ENCODE assay signal across 24 mouse cellular contexts in genomic region chr5:77132457-77133135, GRCm38 (mm10). TPM values are rescaled to one million over a fixed set of nuclear protein-coding genes. Genes with fewer than 3 reads are reported as not detected.
DNase-seq lines count a peak whose midpoint lies in the region; ATAC-seq and TF ChIP-seq lines count a peak whose summit lies in the region.
"Had no signal": no experiment of that assay in that cellular context is flagged by ENCODE, and none has a peak within 500 bp of the region (broad histone marks: within the 10 kb centered on the region; RNA-seq: fewer than 3 reads in every experiment).

No protein-coding gene starts in this region.

- WGBS in liver, adult 2 months, result 22% methylated on average over 2 of the region's 2 CpGs
- 84% methylated on average over 2 of the region's 2 CpGs for WGBS in forebrain, embryonic 12.5 days

- no peaks in the 10 kb centered on the region for H3K36me3 ChIP-seq in liver, adult 2 months (ENCODE audit: control insufficient read depth, insufficient read depth, low read length)
- H3K36me3 ChIP-seq in forebrain, embryonic 12.5 days (replicated peaks), result no peaks in the 10 kb centered on the region
- H3K36me3 ChIP-seq: forebrain, embryonic 10.5 days; G1E; intestine, embryonic 15.5 days; liver, embryonic 13.5 days; midbrain, embryonic 15.5 days; neural tube, embryonic 12.5 days had no signal

- H3K4me2 ChIP-seq in forebrain, embryonic 12.5 days, result no peak overlapping the region
- H3K4me2 ChIP-seq: intestine, embryonic 15.5 days; liver, embryonic 13.5 days; lung, embryonic 14.5 days; midbrain, embryonic 15.5 days; neural tube, embryonic 12.5 days had no signal

- no peak for TF ChIP-seq POLR2A in liver, adult 2 months (IDR thresholded peaks at IDR 0.05; ENCODE audit: extremely low read depth, insufficient read depth, low read length)

- H3K9me3 ChIP-seq in forebrain, embryonic 12.5 days, result 0 out of 2 replicates have a peak, but pooled peaks cover 8% of the 10 kb centered on the region
- H3K9me3 ChIP-seq: G1E; intestine, embryonic 15.5 days; liver, embryonic 13.5 days; midbrain, embryonic 15.5 days; neural tube, embryonic 12.5 days had no signal

- H3K27me3 ChIP-seq in liver, adult 2 months (ENCODE audit: control insufficient read depth, insufficient read depth, low read length), result no peaks in the 10 kb centered on the region
- H3K27me3 ChIP-seq in forebrain, embryonic 12.5 days, result peaks cover 76% of the 10 kb centered on the region
- H3K27me3 ChIP-seq: CH12.LX; intestine, embryonic 15.5 days; liver, embryonic 13.5 days; neural tube, embryonic 12.5 days had no signal

- H3K9ac ChIP-seq in liver, adult 2 months (ENCODE audit: low read depth, low read length), result no peak overlapping the region
- H3K9ac ChIP-seq in forebrain, embryonic 12.5 days, result no peak overlapping the region
- H3K9ac ChIP-seq: intestine, embryonic 15.5 days; liver, embryonic 13.5 days; lung, embryonic 14.5 days; midbrain, embryonic 15.5 days; neural tube, embryonic 12.5 days had no signal

- H3K27ac ChIP-seq in liver, adult 2 months (replicated peaks; ENCODE audit: insufficient read depth, low read depth, low read length), result peak overlapping the region; percentile 92
- H3K27ac ChIP-seq in forebrain, embryonic 12.5 days, result no peak overlapping the region
- H3K27ac ChIP-seq: forebrain, embryonic 10.5 days; intestine, embryonic 15.5 days; liver, embryonic 13.5 days; midbrain, embryonic 15.5 days; neural tube, embryonic 12.5 days had no signal

- ATAC-seq in forebrain, embryonic 12.5 days (ENCODE audit: low FRiP score), result no peak
- ATAC-seq: hindbrain, embryonic 16.5 days; intestine, embryonic 15.5 days; midbrain, embryonic 15.5 days had no signal

- H3K4me3 ChIP-seq in liver, adult 2 months (ENCODE audit: insufficient read depth, low read depth, low read length), result no peak overlapping the region
- no peak overlapping the region for H3K4me3 ChIP-seq in forebrain, embryonic 12.5 days (replicated peaks)
- H3K4me3 ChIP-seq: forebrain, embryonic 10.5 days; heart, adult 2 months; intestine, embryonic 15.5 days; liver, embryonic 13.5 days; midbrain, embryonic 15.5 days; neural tube, embryonic 12.5 days had no signal

- H3K79me2 ChIP-seq in liver, adult 2 months (ENCODE audit: control insufficient read depth, insufficient read depth, low read length), result no peaks in the 10 kb centered on the region

- H3K4me1 ChIP-seq in liver, adult 2 months (ENCODE audit: control insufficient read depth, insufficient read depth, low read length), result peaks cover 35% of the 10 kb centered on the region
- H3K4me1 ChIP-seq in forebrain, embryonic 12.5 days, result peaks cover 11% of the 10 kb centered on the region
- H3K4me1 ChIP-seq: intestine, embryonic 15.5 days; midbrain, embryonic 15.5 days had no signal

- DNase-seq in kidney, adult 18-20 months, result peak; percentile 66
- DNase-seq in kidney, postnatal 10 days, result no peak
- DNase-seq in liver, adult 2 months (ENCODE audit: extremely low read depth, low read depth, low spot score), result peak; percentile 97
- no peak for DNase-seq in liver
- peak; percentile 35 to 52 for DNase-seq in gastrocnemius, adult 8-10 months (ENCODE audit: low spot score in 2 of 2)
- DNase-seq in yolk sac, embryonic 10.5 days (ENCODE audit: low spot score), result no peak
- DNase-seq: adrenal gland, adult 8-10 months; B cell, adult 2 months; cerebellum, adult 11-12 months; cerebellum, postnatal 14 days; heart, adult 2 months; left cerebral cortex, postnatal 4 days; liver, embryonic 13.5 days; lung, embryonic 14.5 days; right cerebral cortex, postnatal 25 days; thymus, postnatal 14 days had no signal

- TF ChIP-seq CTCF in liver, adult 2 months (IDR thresholded peaks at IDR 0.05; ENCODE audit: low read depth, low read length), result no peak

RNA-seq across cellular contexts. Expression of gene Hopx, which starts 17.7 kb away (rescaled TPM):
- 42.7 and 77.2 TPM in 2 replicates for total RNA-seq in liver, adult 2 months (2014; rRNA removed)
- 84.9 and 92.3 TPM in 2 replicates for polyA plus RNA-seq in liver, adult 2 months (2012; rRNA removed)
- total RNA-seq in gastrocnemius, adult 8-10 months (2022), result 1 to 10 TPM; 1.2 to 2.7 (median 2.2) TPM
- 1.0 and 1.1 TPM in 2 replicates for polyA plus RNA-seq in forebrain, embryonic 12.5 days (2016; fragmentation: Nextera tagmentation; extraction: Ambion mirVana)
- total RNA-seq: G1E had no signal
- polyA plus RNA-seq: G1E had no signal

Comparison
In these comparisons a context has a peak if more than half of its experiments do, and no peak if none do; other contexts are left out.
1. DNase-seq: peak in kidney, adult 18-20 months (single experiment), liver, adult 2 months (single experiment) and gastrocnemius, adult 8-10 months (2 of 2); none in kidney, postnatal 10 days (single experiment), liver (single experiment) and yolk sac, embryonic 10.5 days (single experiment).
2. RNA of gene Hopx, which starts 17.7 kb away (total RNA-seq): 42.7 to 77.2 TPM in liver, adult 2 months; 1.2 to 2.7 TPM in gastrocnemius, adult 8-10 months; every median in the first group is over 10 times any median in the second.